Mouse (Mus musculus) liver, postnatal 0 days (tissue): Measurements from ENCODE around the gene C3.

Experiments used
- CTCF ChIP-seq: sonication (generic); IDR thresholded peaks from 2 replicates; pipeline ENCODE4 v1.5.1; 2016; ENCODE audit warnings: antibody characterized with exemption, low read depth
- EP300 ChIP-seq: IDR thresholded peaks from 2 replicates; pipeline ENCODE4 v1.6.1; 2016; ENCODE audit warnings: antibody characterized with exemption, low read depth, mild to moderate bottlenecking

GRCm38 (mm10) chr17:57235803-57236202 lies 7.9 kb upstream of the C3 start:
- TF ChIP-seq CTCF, result no peak
- TF ChIP-seq EP300, result no peak
